Mouse (Mus musculus) hindbrain, embryonic 11.5 days (tissue): ENCODE data around the gene Serpinb9b. TPM values are rescaled to one million over a fixed set of nuclear protein-coding genes. Genes with fewer than 3 reads are reported as not detected.
"Not testable (repeated sequence)": the region's sequence is repeated elsewhere in the genome, so short reads cannot be mapped to it uniquely, and the experiment has no call there.

Experiments used
- ATAC-seq: fragments of 200-750 bp; cut with Nextera tagmentation; 2 replicates; pipeline ENCODE4 v1.8.0; 2017; ENCODE audit warnings: mild to moderate bottlenecking, moderate TSS enrichment, moderate library complexity; ENCODE audit not compliant: low FRiP score
- DNase-seq: peaks from one replicate; pipeline ENCODE4 v3.0.0-alpha.2; 2015; ENCODE audit warnings: low spot score
- H3K27ac ChIP-seq: fragments of 300-500 bp; sonication (generic); 2 replicates; pipeline ENCODE4 v1.5.1; 2014; ENCODE audit warnings: mild to moderate bottlenecking, low read depth, low read length
- H3K27me3 ChIP-seq: fragments of 300-500 bp; sonication (generic); 2 replicates; pipeline ENCODE4 v1.6.1; 2014; ENCODE audit warnings: mild to moderate bottlenecking, low read length, moderate library complexity, mixed read lengths; ENCODE audit not compliant: control insufficient read depth, insufficient read depth
- H3K36me3 ChIP-seq: fragments of 300-500 bp; sonication (generic); 2 replicates; pipeline ENCODE4 v1.6.1; 2014; ENCODE audit warnings: mild to moderate bottlenecking, low read length, moderate library complexity, mixed read lengths; ENCODE audit not compliant: control insufficient read depth, insufficient read depth
- H3K4me1 ChIP-seq: fragments of 300-500 bp; sonication (generic); replicated peaks from 2 replicates; pipeline ENCODE4 v1.6.1; 2014; ENCODE audit warnings: low read length, mixed read lengths; ENCODE audit not compliant: control insufficient read depth, insufficient read depth
- H3K4me2 ChIP-seq: fragments of 300-500 bp; sonication (generic); replicated peaks from 2 replicates; pipeline ENCODE4 v1.6.1; 2014; ENCODE audit warnings: mild to moderate bottlenecking, low read depth, low read length
- H3K4me3 ChIP-seq: fragments of 300-500 bp; sonication (generic); 2 replicates; pipeline ENCODE4 v1.5.1; 2014; ENCODE audit warnings: low read depth, low read length
- H3K9ac ChIP-seq: fragments of 300-500 bp; sonication (generic); 2 replicates; pipeline ENCODE4 v1.6.1; 2014; ENCODE audit warnings: low read depth, low read length
- H3K9me3 ChIP-seq: fragments of 300-500 bp; sonication (generic); 2 replicates; pipeline ENCODE4 v1.6.1; 2016; ENCODE audit warnings: low read length; ENCODE audit not compliant: control insufficient read depth
- WGBS: fragments of 180-500 bp; shearing (Covaris S2); extraction: QIAGEN DNeasy Blood & Tissue Kit; methylation state at CpG from one replicate; pipeline ENCODE4 v1.1.7; 2014; 5-methylcytosine and 5-hydroxymethylcytosine counted together
- polyA plus RNA-seq: library from polyadenylated mRNA; unstranded; fragments of >200 nt; fragmentation: Nextera tagmentation; extraction: Ambion mirVana; gene quantifications from 2 replicates; pipeline ENCODE4 v1.2.1, GENCODE M21; 2014

The Serpinb9b gene
- polyA plus RNA-seq, 1 experiment from 2014 or later, result 0.08 TPM

- ATAC-seq, result no peak
- 62% methylated on average over 2 of the region's 2 CpGs for WGBS
- DNase-seq, result no peak
- no peaks in the 10 kb centered on the region for H3K9me3 ChIP-seq
- no peaks in the 10 kb centered on the region for H3K27me3 ChIP-seq
- no peaks in the 10 kb centered on the region for H3K36me3 ChIP-seq
- H3K4me2 ChIP-seq, result no peak overlapping the region
- H3K27ac ChIP-seq, result no peak overlapping the region
- H3K4me3 ChIP-seq, result no peak overlapping the region
- H3K9ac ChIP-seq, result no peak overlapping the region
- H3K4me1 ChIP-seq, result no peaks in the 10 kb centered on the region
These were observed 930 bp downstream of the Serpinb9b start for GRCm38 (mm10) chr13:33028146-33028545.

GRCm38 (mm10) chr13:33028550-33028949 is 1.3 kb downstream of the Serpinb9b start:
- no peak for ATAC-seq
- DNase-seq, result no peak
- 72% methylated on average over 2 of the region's 2 CpGs for WGBS

GRCm38 (mm10) chr13:33029478-33029877 is 2.3 kb downstream of the Serpinb9b start:
- not testable (repeated sequence) for ATAC-seq

More at GRCm38 (mm10) chr13:33028550-33028949, 1.3 kb downstream of the Serpinb9b start:
- Histone ChIP-seq H3K9ac (no peak overlapping the region), H3K4me3 (no peak overlapping the region), H3K36me3 (no peaks in the 10 kb centered on the region), H3K27ac (no peak overlapping the region), H3K9me3 (no peaks in the 10 kb centered on the region), H3K4me1 (no peaks in the 10 kb centered on the region), H3K4me2 (no peak overlapping the region), H3K27me3 (no peaks in the 10 kb centered on the region)

GRCm38 (mm10) chr13:33030281-33030680 is 3.1 kb downstream of the Serpinb9b start:
- Histone ChIP-seq H3K36me3 (no peaks in the 10 kb centered on the region), H3K4me1 (no peaks in the 10 kb centered on the region), H3K4me3 (no peak overlapping the region), H3K9ac (no peak overlapping the region), H3K4me2 (no peak overlapping the region), H3K27me3 (no peaks in the 10 kb centered on the region), H3K9me3 (no peaks in the 10 kb centered on the region), H3K27ac (no peak overlapping the region)
- ATAC-seq, result no peak
- 84% methylated on average over 2 of the region's 3 CpGs for WGBS
- no peak for DNase-seq

More at GRCm38 (mm10) chr13:33029478-33029877, 2.3 kb downstream of the Serpinb9b start:
- not testable (repeated sequence) for H3K4me3 ChIP-seq, H3K9ac ChIP-seq, H3K27ac ChIP-seq, H3K36me3 ChIP-seq, H3K27me3 ChIP-seq, H3K9me3 ChIP-seq, DNase-seq, H3K4me1 ChIP-seq, H3K4me2 ChIP-seq
- WGBS, result 100% methylated on average over 2 of the region's 2 CpGs

GRCm38 (mm10) chr13:33035506-33035905 is 8.3 kb downstream of the Serpinb9b start:
- Histone ChIP-seq H3K4me3 (no peak overlapping the region), H3K36me3 (no peaks in the 10 kb centered on the region), H3K27me3 (no peaks in the 10 kb centered on the region), H3K4me1 (no peaks in the 10 kb centered on the region), H3K4me2 (no peak overlapping the region), H3K9me3 (no peaks in the 10 kb centered on the region), H3K27ac (no peak overlapping the region), H3K9ac (no peak overlapping the region)
- ATAC-seq, result no peak
- WGBS, result 74% methylated on average over 1 of the region's 1 CpGs
- DNase-seq, result no peak

GRCm38 (mm10) chr13:33043542-33043941 is 16.3 kb downstream of the Serpinb9b start:
- Histone ChIP-seq H3K36me3 (no peaks in the 10 kb centered on the region), H3K9ac (no peak overlapping the region), H3K4me1 (no peaks in the 10 kb centered on the region), H3K4me2 (no peak overlapping the region), H3K27ac (no peak overlapping the region), H3K4me3 (no peak overlapping the region), H3K9me3 (no peaks in the 10 kb centered on the region), H3K27me3 (no peaks in the 10 kb centered on the region)
- 100% methylated on average over 3 of the region's 3 CpGs for WGBS
- ATAC-seq, result no peak
- no peak for DNase-seq

- H3K9me3 ChIP-seq, result no peaks in the 10 kb centered on the region
- H3K36me3 ChIP-seq, result no peaks in the 10 kb centered on the region
- DNase-seq, result no peak
- ATAC-seq, result no peak
- H3K27ac ChIP-seq, result no peak overlapping the region
- no peak overlapping the region for H3K4me2 ChIP-seq
- no peak overlapping the region for H3K9ac ChIP-seq
- no peaks in the 10 kb centered on the region for H3K4me1 ChIP-seq
- no peaks in the 10 kb centered on the region for H3K27me3 ChIP-seq
- 95% methylated on average over 2 of the region's 2 CpGs for WGBS
- H3K4me3 ChIP-seq, result no peak overlapping the region
These were observed 20.0 kb downstream of the Serpinb9b start for GRCm38 (mm10) chr13:33047234-33047633.

- no peak overlapping the region for H3K9ac ChIP-seq
- H3K4me2 ChIP-seq, result no peak overlapping the region
- WGBS, result 87% methylated on average over 4 of the region's 4 CpGs
- H3K4me1 ChIP-seq, result no peaks in the 10 kb centered on the region
- no peaks in the 10 kb centered on the region for H3K9me3 ChIP-seq
- DNase-seq (no peak), ATAC-seq (no peak)
- H3K27me3 ChIP-seq, result no peaks in the 10 kb centered on the region
- H3K4me3 ChIP-seq, result no peak overlapping the region
- H3K27ac ChIP-seq, result no peak overlapping the region
- H3K36me3 ChIP-seq, result no peaks in the 10 kb centered on the region
These were observed 21.0 kb downstream of the Serpinb9b start for GRCm38 (mm10) chr13:33048187-33048586.

- Histone ChIP-seq H3K36me3 (no peaks in the 10 kb centered on the region), H3K4me2 (no peak overlapping the region), H3K4me1 (no peaks in the 10 kb centered on the region), H3K27me3 (no peaks in the 10 kb centered on the region), H3K27ac (no peak overlapping the region), H3K9me3 (no peaks in the 10 kb centered on the region), H3K9ac (no peak overlapping the region), H3K4me3 (no peak overlapping the region)
- 65% methylated on average over 3 of the region's 3 CpGs for WGBS
- DNase-seq (no peak), ATAC-seq (no peak)
These were observed 24.5 kb downstream of the Serpinb9b start for GRCm38 (mm10) chr13:33051697-33052096.
